Mouse (Mus musculus) limb, embryonic 15.5 days (tissue): ENCODE results near the gene Mlf2. TPM values are rescaled to one million over a fixed set of nuclear protein-coding genes. Genes with fewer than 3 reads are reported as not detected.

Experiments
- ATAC-seq: fragments of 200-750 bp; cut with Nextera tagmentation; 2 replicates; pipeline ENCODE4 v1.8.0; 2017; ENCODE audit warnings: low read depth, moderate TSS enrichment; ENCODE audit not compliant: insufficient number of reproducible peaks, low FRiP score, low TSS enrichment
- H3K27ac ChIP-seq: fragments of 300-500 bp; sonication (generic); 2 replicates; pipeline ENCODE4 v1.5.1; 2015; ENCODE audit warnings: moderate library complexity, mild to moderate bottlenecking, inconsistent platforms
- H3K27me3 ChIP-seq: fragments of 300-500 bp; sonication (generic); 2 replicates; pipeline ENCODE4 v1.6.1; 2015; ENCODE audit warnings: inconsistent platforms
- H3K36me3 ChIP-seq: fragments of 300-500 bp; sonication (generic); 2 replicates; pipeline ENCODE4 v1.6.1; 2015; ENCODE audit warnings: inconsistent platforms
- H3K4me1 ChIP-seq: fragments of 300-500 bp; sonication (generic); 2 replicates; pipeline ENCODE4 v1.6.1; 2015; ENCODE audit warnings: inconsistent platforms
- H3K4me2 ChIP-seq: fragments of 300-500 bp; sonication (generic); 2 replicates; pipeline ENCODE4 v1.6.1; 2015; ENCODE audit warnings: mild to moderate bottlenecking, inconsistent platforms
- H3K4me3 ChIP-seq: fragments of 300-500 bp; sonication (generic); 2 replicates; pipeline ENCODE4 v1.5.1; 2015; ENCODE audit warnings: mild to moderate bottlenecking, inconsistent platforms
- H3K9ac ChIP-seq: fragments of 300-500 bp; sonication (generic); 2 replicates; pipeline ENCODE4 v1.6.1; 2015; ENCODE audit warnings: inconsistent platforms
- H3K9me3 ChIP-seq: fragments of 300-500 bp; sonication (generic); 2 replicates; pipeline ENCODE4 v1.6.1; 2016; ENCODE audit warnings: inconsistent platforms
- WGBS: fragments of 180-500 bp; shearing (Covaris S2); methylation state at CpG from one replicate; pipeline ENCODE4 v1.1.7; 2015; 5-methylcytosine and 5-hydroxymethylcytosine counted together
- polyA plus RNA-seq: library from polyadenylated mRNA; unstranded; fragments of >200 nt; fragmentation: Nextera tagmentation; extraction: Ambion mirVana; gene quantifications from 2 replicates; pipeline ENCODE4 v1.2.1, GENCODE M21; 2015

The Mlf2 gene
- polyA plus RNA-seq, 1 experiment from 2014 or later, result 352 TPM

- no peak for ATAC-seq
- Histone ChIP-seq H3K36me3 (peaks cover 31% of the 10 kb centered on the region), H3K27ac (no peak overlapping the region), H3K9me3 (no peaks in the 10 kb centered on the region), H3K4me2 (peak overlapping the region; percentile 90; the same call in 1 of the 2 replicates), H3K9ac (no peak overlapping the region), H3K27me3 (peaks cover 9% of the 10 kb centered on the region), H3K4me1 (peaks cover 62% of the 10 kb centered on the region), H3K4me3 (no peak overlapping the region; the same call in 1 of the 2 replicates)
- 87% methylated on average over 7 of the region's 7 CpGs for WGBS
Observed at GRCm38 (mm10) chr6:124914511-124914910, 16.7 kb upstream of the Mlf2 start.

- 17% methylated on average over 22 of the region's 22 CpGs for WGBS
- Histone ChIP-seq H3K9ac (peak overlapping the region; percentile 11), H3K4me3 (peak overlapping the region; percentile 94), H3K4me1 (peaks cover 61% of the 10 kb centered on the region), H3K27ac (0 out of 2 replicates have a peak overlapping the region, but pooled peaks have one; percentile 27), H3K9me3 (no peaks in the 10 kb centered on the region), H3K36me3 (peaks cover 31% of the 10 kb centered on the region), H3K27me3 (peaks cover 3% of the 10 kb centered on the region), H3K4me2 (peak overlapping the region; percentile 90)
- no peak for ATAC-seq
Observed at GRCm38 (mm10) chr6:124915160-124915941, 15.8 kb upstream of the Mlf2 start.

GRCm38 (mm10) chr6:124915942-124916694 lies 15.1 kb upstream of the Mlf2 start:
- H3K4me1 ChIP-seq, result peaks cover 61% of the 10 kb centered on the region
- no peaks in the 10 kb centered on the region for H3K27me3 ChIP-seq
- ATAC-seq, result no peak
- no peaks in the 10 kb centered on the region for H3K9me3 ChIP-seq
- peak overlapping the region; percentile 94 for H3K4me3 ChIP-seq
- WGBS, result 3% methylated on average over 12 of the region's 12 CpGs
- H3K4me2 ChIP-seq, result peak overlapping the region; percentile 90
- peak overlapping the region; percentile 98 for H3K9ac ChIP-seq
- H3K27ac ChIP-seq, result peak overlapping the region; percentile 100
- H3K36me3 ChIP-seq, result peaks cover 31% of the 10 kb centered on the region

GRCm38 (mm10) chr6:124916695-124917517 lies 14.3 kb upstream of the Mlf2 start:
- peak overlapping the region; percentile 94 for H3K4me3 ChIP-seq
- under 1% methylated on average over 58 of the region's 67 CpGs for WGBS
- H3K4me2 ChIP-seq, result peak overlapping the region; percentile 90
- H3K36me3 ChIP-seq, result peaks cover 31% of the 10 kb centered on the region
- H3K9ac ChIP-seq, result peak overlapping the region; percentile 98
- H3K27ac ChIP-seq, result peak overlapping the region; percentile 100
- no peaks in the 10 kb centered on the region for H3K9me3 ChIP-seq
- H3K27me3 ChIP-seq, result no peaks in the 10 kb centered on the region
- ATAC-seq, result peak; percentile 15; the same call in 1 of the 2 replicates
- H3K4me1 ChIP-seq, result peaks cover 60% of the 10 kb centered on the region

- WGBS, result 1% methylated on average over 26 of the region's 89 CpGs
- peak overlapping the region; percentile 90 for H3K4me2 ChIP-seq
- no peaks in the 10 kb centered on the region for H3K9me3 ChIP-seq
- peak overlapping the region; percentile 94 for H3K4me3 ChIP-seq
- peak; percentile 79 for ATAC-seq
- peak overlapping the region; percentile 98 for H3K9ac ChIP-seq
- no peaks in the 10 kb centered on the region for H3K27me3 ChIP-seq
- H3K27ac ChIP-seq, result peak overlapping the region; percentile 100
- peaks cover 27% of the 10 kb centered on the region for H3K36me3 ChIP-seq
- peaks cover 58% of the 10 kb centered on the region for H3K4me1 ChIP-seq
Observed at GRCm38 (mm10) chr6:124917518-124918330, 13.5 kb upstream of the Mlf2 start.

- H3K4me1 ChIP-seq, result peaks cover 58% of the 10 kb centered on the region
Observed at GRCm38 (mm10) chr6:124918331-124918690, 12.9 kb upstream of the Mlf2 start.

GRCm38 (mm10) chr6:124918890-124919627 lies 12.1 kb upstream of the Mlf2 start:
- Histone ChIP-seq H3K9ac (no peak overlapping the region), H3K36me3 (peaks cover 13% of the 10 kb centered on the region), H3K4me1 (peaks cover 53% of the 10 kb centered on the region), H3K4me2 (peak overlapping the region; percentile 90), H3K27ac (peak overlapping the region; percentile 100), H3K4me3 (peak overlapping the region; percentile 94), H3K9me3 (no peaks in the 10 kb centered on the region), H3K27me3 (no peaks in the 10 kb centered on the region)
- no peak for ATAC-seq
- WGBS, result 20% methylated on average over 13 of the region's 14 CpGs

More at GRCm38 (mm10) chr6:124918331-124918690, 12.9 kb upstream of the Mlf2 start:
- peak overlapping the region; percentile 94 for H3K4me3 ChIP-seq
- H3K9ac ChIP-seq, result peak overlapping the region; percentile 98; the same call in 1 of the 2 replicates
- peak overlapping the region; percentile 90 for H3K4me2 ChIP-seq
- peak overlapping the region; percentile 100 for H3K27ac ChIP-seq
- ATAC-seq, result no peak
- H3K36me3 ChIP-seq, result peaks cover 21% of the 10 kb centered on the region
- WGBS, result 12% methylated on average over 7 of the region's 7 CpGs
- H3K9me3 ChIP-seq, result no peaks in the 10 kb centered on the region
- no peaks in the 10 kb centered on the region for H3K27me3 ChIP-seq

- H3K9ac ChIP-seq, result no peak within 1 kb of the TSS
- peak within 1 kb of the TSS; percentile 37 for H3K4me3 ChIP-seq
- WGBS, result 2% methylated on average over 13 of the region's 13 CpGs
- H3K27me3 ChIP-seq, result no peaks in the 10 kb centered on the region
- H3K9me3 ChIP-seq, result no peaks in the 10 kb centered on the region
- peaks cover 6% of the 10 kb centered on the region for H3K36me3 ChIP-seq
- peak within 1 kb of the TSS; percentile 100 for H3K27ac ChIP-seq
- H3K4me1 ChIP-seq, result peaks cover 50% of the 10 kb centered on the region
- peak; percentile 89 for ATAC-seq
- peak within 1 kb of the TSS; percentile 90 for H3K4me2 ChIP-seq
Observed at GRCm38 (mm10) chr6:124919695-124920317, 11.4 kb upstream of the Mlf2 start, which contains the start of gene Ptms. Ptms (minus strand) TSS chr6:124920103.

GRCm38 (mm10) chr6:124920318-124921085 lies 10.7 kb upstream of the Mlf2 start:
- WGBS, result 24% methylated on average over 9 of the region's 9 CpGs
- Histone ChIP-seq H3K9me3 (no peaks in the 10 kb centered on the region), H3K4me1 (peaks cover 48% of the 10 kb centered on the region), H3K4me2 (peak overlapping the region; percentile 90), H3K4me3 (peak overlapping the region; percentile 37), H3K27me3 (no peaks in the 10 kb centered on the region), H3K9ac (no peak overlapping the region), H3K36me3 (no peaks in the 10 kb centered on the region), H3K27ac (peak overlapping the region; percentile 100)
- ATAC-seq, result no peak
